Mouse (Mus musculus) midbrain, embryonic 12.5 days (tissue): ENCODE measurements at regions not wholly inside any gene's neighbourhood (a gene's known extent, or its start where the extent isn't known, plus 50 kb on each side); places are given as distances from the start of the nearest gene placed in this dataset.

ENCODE experiments used
- ATAC-seq: fragments of 200-750 bp; cut with Nextera tagmentation; 2 replicates; pipeline ENCODE4 v1.8.0; 2017; ENCODE audit warnings: low read depth, moderate TSS enrichment, moderate library complexity; ENCODE audit not compliant: low FRiP score
- H3K27ac ChIP-seq: fragments of 300-500 bp; sonication (generic); replicated peaks from 2 replicates; pipeline ENCODE4 v1.5.1; 2016; ENCODE audit warnings: mild to moderate bottlenecking
- H3K27me3 ChIP-seq: fragments of 300-500 bp; sonication (generic); 2 replicates; pipeline ENCODE4 v1.6.1; 2016; ENCODE audit warnings: mild to moderate bottlenecking
- H3K36me3 ChIP-seq: fragments of 300-500 bp; sonication (generic); 2 replicates; pipeline ENCODE4 v1.6.1; 2016
- H3K4me1 ChIP-seq: fragments of 300-500 bp; sonication (generic); 2 replicates; pipeline ENCODE4 v1.6.1; 2016
- H3K4me2 ChIP-seq: fragments of 300-500 bp; sonication (generic); replicated peaks from 2 replicates; pipeline ENCODE4 v1.6.1; 2016; ENCODE audit warnings: mild to moderate bottlenecking, moderate library complexity
- H3K4me3 ChIP-seq: fragments of 300-500 bp; sonication (generic); 2 replicates; pipeline ENCODE4 v1.5.1; 2016; ENCODE audit warnings: mild to moderate bottlenecking
- H3K9ac ChIP-seq: fragments of 300-500 bp; sonication (generic); replicated peaks from 2 replicates; pipeline ENCODE4 v1.6.1; 2016; ENCODE audit warnings: mild to moderate bottlenecking, moderate library complexity
- H3K9me3 ChIP-seq: fragments of 300-500 bp; sonication (generic); 2 replicates; pipeline ENCODE4 v1.6.1; 2016; ENCODE audit warnings: mild to moderate bottlenecking
- WGBS: fragments of 180-500 bp; shearing (Covaris S2); methylation state at CpG from one replicate; pipeline ENCODE4 v1.1.7; 2016; 5-methylcytosine and 5-hydroxymethylcytosine counted together

DNA sequence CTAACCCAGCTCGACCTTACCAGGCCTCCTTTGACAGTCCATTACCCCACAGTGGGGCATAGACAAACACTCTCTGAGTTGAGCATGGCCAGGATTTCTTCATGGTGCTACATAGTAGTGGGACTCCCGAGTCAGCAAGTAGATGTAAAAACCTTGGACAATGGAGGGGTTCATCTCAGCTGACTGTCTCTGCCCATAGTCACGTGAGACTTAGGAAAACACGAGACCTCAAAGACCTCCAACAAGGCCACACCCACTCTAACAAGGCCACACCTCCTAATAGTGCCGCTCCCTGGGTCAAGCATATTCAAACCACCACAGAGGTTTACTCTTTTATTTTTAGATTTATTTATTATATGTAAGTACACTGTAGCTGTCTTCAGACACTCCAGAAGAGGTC, 52.5 kb upstream of the Cldn24 start:
- Histone ChIP-seq H3K4me2 (no peak overlapping the region), H3K4me1 (0 out of 2 replicates have a peak, but pooled peaks cover 3% of the 10 kb centered on the region), H3K27me3 (0 out of 2 replicates have a peak, but pooled peaks cover 4% of the 10 kb centered on the region), H3K27ac (no peak overlapping the region), H3K4me3 (no peak overlapping the region), H3K9me3 (no peaks in the 10 kb centered on the region), H3K9ac (no peak overlapping the region), H3K36me3 (no peaks in the 10 kb centered on the region)
- WGBS, result 91% methylated on average over 5 of the region's 5 CpGs
- no peak for ATAC-seq

DNA sequence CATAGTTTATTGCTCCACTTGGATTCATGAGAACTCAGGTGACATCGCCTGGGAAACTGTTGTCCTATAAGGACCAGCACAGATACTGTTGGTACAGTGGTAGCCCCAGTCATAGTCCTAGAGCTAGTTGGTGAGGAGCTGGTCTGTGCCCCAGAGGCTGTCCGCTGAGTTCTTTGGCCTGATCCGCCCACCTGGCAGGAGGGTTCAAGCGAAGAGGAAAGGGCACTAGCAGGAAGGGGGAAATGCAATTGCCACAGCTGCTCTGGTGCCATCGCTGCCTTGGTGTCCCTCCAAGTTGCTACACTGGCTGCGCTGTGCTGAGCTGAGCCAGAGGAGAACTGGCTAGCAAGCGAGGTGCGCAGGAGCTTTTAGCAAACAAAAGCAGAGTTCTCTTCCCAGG, 53.2 kb upstream of the Cldn24 start:
- ATAC-seq, result no peak
- H3K4me1 ChIP-seq, result peaks cover 10% of the 10 kb centered on the region; the same call in 1 of the 2 replicates
- no peaks in the 10 kb centered on the region for H3K9me3 ChIP-seq
- no peak overlapping the region for H3K9ac ChIP-seq
- no peak overlapping the region for H3K27ac ChIP-seq
- 0 out of 2 replicates have a peak, but pooled peaks cover 4% of the 10 kb centered on the region for H3K27me3 ChIP-seq
- H3K4me2 ChIP-seq, result no peak overlapping the region
- H3K4me3 ChIP-seq, result no peak overlapping the region
- H3K36me3 ChIP-seq, result no peaks in the 10 kb centered on the region
- 89% methylated on average over 8 of the region's 8 CpGs for WGBS

DNA sequence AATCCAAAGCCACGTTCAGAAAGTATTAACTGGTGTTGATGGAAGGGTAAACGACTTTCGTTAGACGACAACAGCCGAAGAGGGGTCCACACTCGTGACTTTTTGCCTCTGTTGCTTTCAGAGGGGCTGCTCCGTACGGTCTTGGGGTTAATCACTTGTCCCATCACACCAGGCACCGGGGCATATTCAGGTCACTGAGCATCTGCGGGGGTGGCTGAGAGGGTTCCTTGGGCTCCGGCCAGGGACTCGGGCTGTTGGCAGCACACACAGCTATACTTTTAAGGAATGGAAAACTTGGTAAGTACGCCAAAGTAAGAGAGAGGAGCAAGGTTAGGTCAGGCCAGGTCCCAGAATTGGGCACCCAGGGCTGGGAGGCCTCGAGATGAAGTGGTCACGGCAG, 50.7 kb upstream of the Cdkn2aip start:
- Histone ChIP-seq H3K4me1 (peaks cover 15% of the 10 kb centered on the region; the same call in 1 of the 2 replicates), H3K27me3 (peaks cover 10% of the 10 kb centered on the region; the same call in 1 of the 2 replicates), H3K9ac (no peak overlapping the region), H3K27ac (no peak overlapping the region), H3K4me3 (no peak overlapping the region), H3K36me3 (no peaks in the 10 kb centered on the region), H3K4me2 (peak overlapping the region; percentile 19; the same call in 1 of the 2 replicates), H3K9me3 (no peaks in the 10 kb centered on the region)
- ATAC-seq, result no peak
- 47% methylated on average over 15 of the region's 15 CpGs for WGBS

DNA sequence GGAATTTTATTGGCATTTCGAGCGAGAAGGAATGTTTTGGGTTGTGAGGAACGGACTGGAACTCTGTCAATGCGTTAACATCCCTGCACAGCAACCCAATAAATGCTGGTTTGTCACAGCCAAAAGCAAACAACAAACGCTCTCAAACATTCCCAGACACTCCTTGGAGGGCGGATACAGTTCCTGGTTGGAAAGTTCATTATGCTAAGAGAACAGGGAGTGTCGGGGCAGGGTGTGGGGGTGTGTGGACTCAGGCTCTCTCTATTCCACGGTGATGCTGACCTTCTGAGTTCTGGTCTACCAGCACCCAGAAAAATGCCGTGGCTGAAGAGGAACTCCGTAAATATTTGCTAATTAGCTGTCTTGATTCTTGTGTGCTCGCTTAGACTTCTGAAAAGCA, 50.3 kb upstream of the Cdkn2aip start:
- Histone ChIP-seq H3K9me3 (no peaks in the 10 kb centered on the region), H3K27me3 (peaks cover 10% of the 10 kb centered on the region; the same call in 1 of the 2 replicates), H3K27ac (no peak overlapping the region), H3K36me3 (no peaks in the 10 kb centered on the region), H3K4me2 (peak overlapping the region; percentile 19; the same call in 1 of the 2 replicates), H3K4me3 (no peak overlapping the region), H3K9ac (no peak overlapping the region), H3K4me1 (peaks cover 15% of the 10 kb centered on the region; the same call in 1 of the 2 replicates)
- 48% methylated on average over 11 of the region's 11 CpGs for WGBS
- no peak for ATAC-seq
